Mouse (Mus musculus) MEL (cell line): ENCODE data around the gene Ntmt1.

Experiments
- CHD2 ChIP-seq: IDR thresholded peaks from 2 replicates; pipeline ENCODE4 v1.6.1; 2011; ENCODE audit warnings: low read length, improper control_type of control experiment
- CTCF ChIP-seq, 3 experiments: IDR thresholded peaks in 2 of 3; conservative IDR thresholded peaks in 1 of 3; 2 replicates each; pipeline ENCODE4 v1.5.1; 2011 to 2012; ENCODE audit warnings: low read length in 3 of 3, low read depth in 2 of 3, mild to moderate bottlenecking in 2 of 3, improper control_type of control experiment in 1 of 3, inconsistent platforms in 1 of 3, mixed read lengths in 1 of 3, moderate library complexity in 1 of 3; ENCODE audit not compliant: control insufficient read depth in 1 of 3, insufficient read depth in 1 of 3, poor library complexity in 1 of 3, severe bottlenecking in 1 of 3
- MAFK ChIP-seq: IDR thresholded peaks from 2 replicates; pipeline ENCODE4 v1.6.1; 2011; ENCODE audit warnings: low read depth, mild to moderate bottlenecking, low read length, improper control_type of control experiment, borderline replicate concordance
- MAZ ChIP-seq: IDR thresholded peaks from 2 replicates; pipeline ENCODE4 v1.6.1; 2012; ENCODE audit warnings: low read depth, mild to moderate bottlenecking, inconsistent platforms, low read length, improper control_type of control experiment
- POLR2AphosphoS2 ChIP-seq: IDR thresholded peaks from 2 replicates; pipeline ENCODE4 v1.6.1; 2011; ENCODE audit warnings: low read length, improper control_type of control experiment
- TAL1 ChIP-seq: IDR thresholded peaks from 2 replicates; pipeline ENCODE4 v1.6.1; 2012; ENCODE audit warnings: mild to moderate bottlenecking, inconsistent platforms, low read length, moderate library complexity, mixed read lengths
- ZKSCAN1 ChIP-seq: IDR thresholded peaks from 2 replicates; pipeline ENCODE4 v1.6.1; 2012; ENCODE audit warnings: low read depth, mild to moderate bottlenecking, inconsistent platforms, low read length, improper control_type of control experiment, moderate library complexity
- ZMIZ1 ChIP-seq: IDR thresholded peaks from 2 replicates; pipeline ENCODE4 v1.6.1; 2012; ENCODE audit warnings: low read depth, mild to moderate bottlenecking, inconsistent platforms, low read length, improper control_type of control experiment, moderate library complexity

GRCm38 (mm10) chr2:30819873-30820272 is 12.2 kb downstream of the Ntmt1 start:
- TF ChIP-seq MAZ (no peak), CTCF (IDR thresholded peaks at IDR 0.05 in 2 of 3, conservative IDR thresholded peaks at IDR 0.05 in 1 of 3; ENCODE audit: control insufficient read depth in 1 of 3, insufficient read depth in 1 of 3, low read depth in 2 of 3, low read length in 3 of 3, poor library complexity in 1 of 3, severe bottlenecking in 1 of 3) (no peak), CHD2 (no peak), POLR2AphosphoS2 (no peak), ZMIZ1 (no peak), TAL1 (no peak), ZKSCAN1 (no peak), MAFK (no peak)
